Mouse (Mus musculus): ENCODE results near the gene Qprt.

DNA sequence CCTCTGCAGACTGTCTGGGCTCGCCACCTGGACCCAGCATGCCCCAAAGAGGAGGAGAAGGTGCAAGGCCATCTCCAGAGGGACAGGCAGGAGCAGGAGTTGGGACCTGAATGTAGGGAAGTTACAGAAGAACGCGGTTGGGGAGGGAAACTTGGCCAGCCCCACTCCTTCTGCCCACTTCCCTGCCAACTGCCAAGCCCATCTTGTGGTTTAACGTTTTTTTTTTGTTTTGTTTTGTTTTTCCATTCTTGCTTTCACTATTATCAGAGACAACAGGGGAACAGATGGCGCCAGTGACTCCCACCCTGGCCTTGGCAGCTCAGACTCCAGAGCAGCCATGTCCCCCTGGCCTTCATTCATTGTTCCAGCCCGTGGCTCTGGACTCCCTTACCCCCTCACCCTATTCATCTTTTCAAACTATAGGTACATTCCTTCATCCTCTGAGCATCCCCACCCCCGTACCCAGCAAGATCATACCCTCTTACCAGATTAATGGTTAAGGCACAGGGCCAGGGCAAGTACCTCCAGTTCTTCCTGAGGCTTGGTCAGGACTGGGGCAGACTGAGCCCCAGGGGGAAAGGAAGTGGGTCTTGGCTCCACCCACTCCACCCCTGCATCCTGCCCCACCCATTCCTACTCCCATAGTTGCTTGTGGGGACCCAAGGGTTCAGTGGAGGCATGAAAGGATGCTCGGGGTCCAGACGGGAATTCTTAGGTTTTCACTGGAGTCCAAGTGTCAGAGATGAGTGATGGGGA is 15.4 kb upstream of the Qprt start, which contains the start of gene Spn:
- TF ChIP-seq POLR2A (IDR thresholded peaks at IDR 0.05; ENCODE audit: borderline replicate concordance, extremely low read depth, insufficient read depth, insufficient read length, poor library complexity, severe bottlenecking) (no peak), CTCF (IDR thresholded peaks at IDR 0.05; ENCODE audit: borderline replicate concordance, extremely low read depth, insufficient read depth, insufficient read length) (no peak)
